Comparison of ENCODE assay signal across 16 mouse cellular contexts in the genomic region with DNA sequence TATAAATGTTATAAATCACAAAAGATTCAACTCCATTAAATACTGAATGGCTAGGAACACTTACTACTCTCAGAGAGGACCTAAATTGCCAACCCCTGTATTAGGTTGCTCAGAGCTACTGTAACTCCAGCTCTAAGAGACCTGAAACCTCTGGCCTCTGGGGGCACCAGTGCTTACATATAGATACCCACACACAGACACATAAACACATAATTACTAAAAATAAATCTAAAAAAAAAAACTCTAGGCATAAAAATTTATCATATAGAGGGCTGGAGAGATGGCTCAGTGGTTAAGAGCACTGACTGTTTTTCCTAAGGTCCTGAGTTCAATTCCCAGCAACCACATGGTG. TPM values are rescaled to one million over a fixed set of nuclear protein-coding genes. Genes with fewer than 3 reads are reported as not detected.
"Had no signal": no experiment of that assay in that cellular context is flagged by ENCODE, and none has a peak within 500 bp of the region (broad histone marks: within the 10 kb centered on the region; RNA-seq: fewer than 3 reads in every experiment).

No protein-coding gene starts in this region.

- H3K4me3 ChIP-seq: limb, embryonic 13.5 days; midbrain, embryonic 15.5 days; neural tube, embryonic 12.5 days had no signal

- H3K36me3 ChIP-seq: limb, embryonic 13.5 days; midbrain, embryonic 15.5 days; neural tube, embryonic 12.5 days had no signal

- H3K9me3 ChIP-seq: limb, embryonic 13.5 days; midbrain, embryonic 15.5 days; neural tube, embryonic 12.5 days had no signal

- H3K27ac ChIP-seq: kidney, postnatal 0 days; limb, embryonic 13.5 days; midbrain, embryonic 15.5 days; neural tube, embryonic 12.5 days had no signal

- H3K9ac ChIP-seq: limb, embryonic 13.5 days; midbrain, embryonic 15.5 days; neural tube, embryonic 12.5 days had no signal

- ATAC-seq: intestine, embryonic 16.5 days; midbrain, embryonic 15.5 days had no signal

- DNase-seq: kidney, adult 9 months; kidney, postnatal 36 days; left cerebral cortex, postnatal 4 days; lung, adult 2 months; lung, postnatal 10 days; lung, postnatal 4 days; thymus, adult 18-20 months had no signal

- H3K27me3 ChIP-seq: limb, embryonic 13.5 days; midbrain, embryonic 15.5 days; neural tube, embryonic 12.5 days had no signal

- H3K4me2 ChIP-seq: limb, embryonic 13.5 days; liver, embryonic 11.5 days; midbrain, embryonic 11.5 days; midbrain, embryonic 15.5 days; neural tube, embryonic 12.5 days had no signal

RNA-seq across cellular contexts. Expression of a gene that starts 46.8 kb away (rescaled TPM):
- total RNA-seq: monocyte, adult 5-6 weeks; neutrophil, adult 5-6 weeks had no signal
